Mouse (Mus musculus) bone marrow, adult 2 months (tissue): ENCODE data around the gene Gm28053. TPM values are rescaled to one million over a fixed set of nuclear protein-coding genes. Genes with fewer than 3 reads are reported as not detected.
A peak's percentile ranks its signal among the peaks of the same experiment; 100 is the strongest.

Experiments
- H3K27ac ChIP-seq: fragments of 200-500 bp; 2 replicates; pipeline ENCODE4 v1.5.1; 2012; ENCODE audit warnings: low read depth, mild to moderate bottlenecking, control low read depth, inconsistent platforms, low read length; ENCODE audit not compliant: control insufficient read depth, poor library complexity, insufficient read depth
- H3K4me1 ChIP-seq: fragments of 200-500 bp; 2 replicates; pipeline ENCODE4 v1.6.1; 2011; ENCODE audit warnings: low read length; ENCODE audit not compliant: control insufficient read depth, insufficient read depth
- H3K4me3 ChIP-seq: fragments of 200-500 bp; replicated peaks from 2 replicates; pipeline ENCODE3; 2011; ENCODE audit warnings: mild to moderate bottlenecking, low read depth, low read length, control low read depth; ENCODE audit not compliant: control insufficient read depth
- CTCF ChIP-seq: fragments of 200-500 bp; IDR thresholded peaks from 2 replicates; pipeline ENCODE4 v1.5.1; 2011; ENCODE audit warnings: low read length, control low read depth; ENCODE audit not compliant: control insufficient read depth, insufficient read depth
- POLR2A ChIP-seq: fragments of 200-500 bp; IDR thresholded peaks from 2 replicates; pipeline ENCODE4 v1.6.1; 2011; ENCODE audit warnings: low read depth, mild to moderate bottlenecking, control low read depth, low read length, borderline replicate concordance; ENCODE audit not compliant: control insufficient read depth
- WGBS: fragments of 180-500 bp; shearing (Covaris S2); methylation state at CpG from one replicate; pipeline ENCODE4 v1.1.7; 2018; 5-methylcytosine and 5-hydroxymethylcytosine counted together
- polyA plus RNA-seq: library from polyadenylated mRNA; stranded (reverse); fragments of >200 nt; gene quantifications from 2 replicates; pipeline ENCODE4 v1.2.4, GENCODE M21; 2011; ENCODE audit warnings: low replicate concordance; ENCODE audit not compliant: missing spikeins, insufficient read depth, insufficient read length

Gm28053 gene
- polyA plus RNA-seq, 1 experiment, result 15.2 TPM

DNA sequence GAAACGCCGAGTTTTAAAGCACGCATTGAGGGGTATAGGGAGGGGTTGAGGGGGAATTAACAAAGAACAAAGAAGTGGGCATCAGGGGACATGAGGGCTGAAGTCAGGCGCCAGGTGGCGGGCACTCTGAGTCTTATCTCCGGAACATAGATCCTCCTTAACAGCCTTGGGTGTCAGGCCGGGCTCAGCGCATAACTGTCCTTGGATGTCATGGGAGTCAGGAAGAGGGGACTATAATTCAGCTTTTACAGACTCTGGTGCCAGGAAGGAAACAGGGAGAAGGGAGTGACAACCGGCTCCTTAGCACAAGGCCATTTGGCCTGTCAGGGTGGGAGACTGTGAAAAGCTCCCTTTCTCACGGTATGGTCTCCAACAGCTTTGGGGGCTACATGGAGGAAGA is 46.1 kb downstream of the Gm28053 start:
- H3K27ac ChIP-seq, result no peak overlapping the region
- no peak overlapping the region for H3K4me3 ChIP-seq
- H3K4me1 ChIP-seq, result no peaks in the 10 kb centered on the region; the same call in 1 of the 2 replicates
- 87% methylated on average over 10 of the region's 10 CpGs for WGBS
- TF ChIP-seq POLR2A (no peak), CTCF (no peak)

DNA sequence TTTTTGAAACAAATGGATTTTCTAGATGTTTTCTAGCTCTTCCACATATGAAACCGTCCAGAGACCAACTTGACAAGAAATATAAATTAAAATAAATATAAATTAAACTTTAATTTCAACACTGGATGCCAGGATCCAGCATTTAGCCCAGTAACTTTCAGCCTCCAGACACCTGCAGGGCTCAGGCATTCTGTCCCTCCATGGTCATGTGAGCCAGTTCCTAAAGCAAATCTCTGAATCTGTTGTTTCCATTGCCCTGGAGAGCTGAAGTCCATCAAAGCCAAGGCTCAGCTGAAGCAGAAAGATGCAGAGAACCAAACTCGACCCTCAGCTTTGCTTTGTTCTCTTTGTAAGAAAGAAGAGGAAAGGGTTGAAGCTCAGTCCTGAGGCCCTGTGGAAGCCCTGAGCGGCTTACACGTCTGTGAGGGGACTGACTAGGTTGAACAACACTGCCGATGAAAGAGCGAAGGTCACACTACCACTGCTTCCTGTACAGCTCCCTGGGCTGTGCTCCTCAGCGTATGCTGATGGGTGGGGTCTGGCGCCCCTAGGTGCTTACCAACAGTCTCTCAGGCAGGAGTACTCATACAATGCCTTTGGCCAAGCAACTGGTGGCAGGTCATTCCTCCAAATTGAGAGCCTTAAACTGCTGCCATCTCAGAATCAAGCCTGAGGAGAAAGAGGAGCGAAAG is 49.9 kb downstream of the Gm28053 start:
- H3K4me3 ChIP-seq, result peak overlapping the region; percentile 2
- H3K27ac ChIP-seq, result peak overlapping the region; percentile 56; the same call in 1 of the 2 replicates
- WGBS, result 39% methylated on average over 9 of the region's 9 CpGs

DNA sequence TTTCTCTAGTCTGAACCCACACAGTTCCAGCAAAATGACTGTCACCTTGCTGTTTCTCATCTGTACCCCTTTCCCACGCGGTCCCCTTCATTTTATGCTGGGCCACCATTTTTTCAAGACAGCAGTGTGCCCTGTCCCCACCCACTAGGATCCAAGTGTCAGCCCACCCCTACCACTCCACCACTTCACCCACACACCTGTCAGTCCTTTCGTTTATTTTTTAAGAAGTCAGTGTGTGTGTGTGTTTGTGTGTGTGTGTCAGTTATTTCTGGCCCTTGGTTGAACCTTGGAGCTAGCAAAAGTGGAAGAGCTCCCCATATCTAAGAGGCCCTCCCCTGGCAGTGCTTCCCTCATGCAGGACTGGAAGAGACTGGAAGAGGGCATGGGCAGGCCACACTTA is 50.5 kb downstream of the Gm28053 start:
- Histone ChIP-seq H3K4me1 (no peaks in the 10 kb centered on the region; the same call in 1 of the 2 replicates), H3K27ac (peak overlapping the region; percentile 56), H3K4me3 (peak overlapping the region; percentile 34)
- 63% methylated on average over 3 of the region's 3 CpGs for WGBS
- TF ChIP-seq CTCF (no peak), POLR2A (no peak)

More for the DNA sequence above, 49.9 kb downstream of the Gm28053 start:
- H3K4me1 ChIP-seq, result no peaks in the 10 kb centered on the region; the same call in 1 of the 2 replicates
- TF ChIP-seq POLR2A, result no peak
- TF ChIP-seq CTCF, result peak; percentile 29; the same call in 1 of the 2 replicates

DNA sequence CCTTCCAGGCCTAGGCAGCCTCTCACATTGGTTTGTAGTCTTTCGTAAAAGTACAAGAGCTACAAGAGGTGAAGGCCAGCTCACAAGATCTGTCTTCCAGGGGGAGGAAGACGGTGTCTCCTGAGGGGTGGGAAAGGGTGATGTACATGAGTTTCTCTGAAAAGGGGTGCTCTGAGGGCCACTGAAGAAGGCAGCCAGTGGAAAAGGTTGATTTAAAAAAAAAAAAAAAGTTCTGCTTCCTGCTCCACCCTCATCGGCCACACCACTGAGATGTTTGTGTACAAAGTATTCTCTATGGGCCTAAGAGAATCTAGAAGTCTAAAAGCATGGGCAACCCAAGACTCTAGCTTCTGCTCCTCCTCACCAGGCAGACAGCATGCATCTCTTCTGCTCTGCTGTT is 52.3 kb downstream of the Gm28053 start, which contains the start of gene Gimap3:
Gimap3 (minus strand) TSS at position 156 of the 400 bp plus-strand sequence.
- TF ChIP-seq CTCF (no peak), POLR2A (no peak)
- Histone ChIP-seq H3K4me3 (peak within 1 kb of the TSS; percentile 58), H3K27ac (peak within 1 kb of the TSS; percentile 69), H3K4me1 (no peaks in the 10 kb centered on the region; the same call in 1 of the 2 replicates)
- WGBS, result 51% methylated on average over 3 of the region's 3 CpGs

DNA sequence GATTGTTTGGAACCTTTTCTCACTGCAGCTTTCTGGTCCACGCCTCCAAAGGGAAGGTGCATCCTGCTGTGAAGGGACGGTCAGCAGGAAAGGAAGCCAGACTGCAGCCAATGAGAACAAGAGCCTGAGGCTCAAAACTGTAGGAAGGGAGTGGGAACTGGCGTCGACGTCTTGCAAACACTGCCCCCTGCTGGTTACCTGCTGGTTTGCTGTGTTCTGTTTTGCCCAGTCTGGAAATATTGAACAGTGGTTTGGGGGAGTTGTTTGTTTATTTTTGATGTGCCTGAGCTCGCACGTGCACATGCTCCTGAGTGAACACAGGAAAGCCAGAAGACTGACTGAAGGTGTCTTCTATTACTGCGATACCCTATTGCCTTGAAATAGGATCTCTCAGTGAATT is 53.6 kb downstream of the Gm28053 start:
- no peak overlapping the region for H3K4me3 ChIP-seq
- no peak overlapping the region for H3K27ac ChIP-seq
- H3K4me1 ChIP-seq, result no peaks in the 10 kb centered on the region; the same call in 1 of the 2 replicates
- TF ChIP-seq CTCF, result peak; percentile 87
- no peak for TF ChIP-seq POLR2A
- 5% methylated on average over 8 of the region's 8 CpGs for WGBS

DNA sequence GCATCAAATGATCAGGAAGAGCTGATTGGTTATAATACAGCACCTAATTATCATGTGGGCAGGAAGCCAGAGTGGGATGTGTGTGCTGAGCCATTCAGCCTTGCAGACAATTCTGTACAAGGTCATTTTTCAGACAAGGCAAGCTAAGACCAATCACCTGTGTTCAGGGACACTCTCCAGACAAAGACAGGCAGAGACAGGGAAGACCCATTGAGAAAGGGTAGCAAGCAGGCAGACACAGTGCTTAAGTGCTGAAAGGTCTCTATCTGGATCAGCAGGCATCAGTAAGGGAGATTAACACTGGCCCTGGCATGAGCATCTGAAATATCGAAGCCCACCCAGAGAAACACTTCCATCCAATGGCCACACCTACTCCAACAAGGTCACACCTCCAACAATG is 66.0 kb downstream of the Gm28053 start:
- WGBS, result 70% methylated on average over 1 of the region's 1 CpGs

DNA sequence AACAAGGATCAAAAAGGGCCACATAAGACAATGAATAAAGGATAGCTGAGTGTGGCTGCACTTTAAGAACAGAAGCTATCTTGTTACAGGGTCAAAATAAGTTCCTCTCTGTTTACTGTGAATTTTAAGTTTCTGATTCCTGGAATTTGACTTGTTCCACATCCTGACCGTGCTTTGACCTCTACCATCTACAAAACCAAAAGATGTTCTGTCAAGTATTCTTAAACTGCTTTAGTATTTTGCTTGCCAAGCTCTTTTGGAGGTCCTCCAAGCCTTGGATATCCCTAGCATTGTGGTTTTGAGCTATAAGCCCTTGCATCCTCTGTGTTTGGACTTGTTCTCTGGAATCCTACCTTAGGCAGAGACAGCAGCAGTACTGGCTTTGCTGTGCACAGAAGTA is 66.8 kb downstream of the Gm28053 start:
- 12% methylated on average over 1 of the region's 1 CpGs for WGBS
- no peak for TF ChIP-seq POLR2A
- no peaks in the 10 kb centered on the region for H3K4me1 ChIP-seq

More for the DNA sequence above, 66.0 kb downstream of the Gm28053 start:
- TF ChIP-seq CTCF (no peak), POLR2A (no peak)
- Histone ChIP-seq H3K4me1 (no peaks in the 10 kb centered on the region), H3K4me3 (no peak overlapping the region), H3K27ac (no peak overlapping the region)

DNA sequence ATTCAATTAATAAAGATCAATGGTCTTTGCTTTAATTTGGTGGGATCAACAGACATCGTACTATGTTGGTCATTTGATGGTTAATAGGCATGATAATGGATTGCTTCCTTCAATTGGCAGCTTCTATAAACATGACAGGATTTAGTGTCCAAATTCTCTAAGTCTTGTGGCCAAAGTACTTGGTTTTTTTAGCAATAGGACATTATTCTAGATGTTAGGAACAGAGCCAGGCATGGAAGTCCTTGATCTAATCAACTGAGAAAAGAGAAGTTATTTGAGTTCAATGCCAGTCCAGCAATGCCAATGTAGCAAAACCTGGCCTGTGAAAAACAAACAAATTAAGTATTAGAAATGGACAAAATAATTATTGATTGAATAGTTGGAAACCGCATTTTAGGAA is 67.2 kb downstream of the Gm28053 start:
- H3K4me1 ChIP-seq, result no peaks in the 10 kb centered on the region
- 70% methylated on average over 2 of the region's 2 CpGs for WGBS
- TF ChIP-seq POLR2A, result no peak
- no peak for TF ChIP-seq CTCF
- H3K4me3 ChIP-seq, result no peak overlapping the region
- no peak overlapping the region for H3K27ac ChIP-seq

More for the DNA sequence above, 66.8 kb downstream of the Gm28053 start:
- H3K4me3 ChIP-seq, result no peak overlapping the region
- H3K27ac ChIP-seq, result no peak overlapping the region
